Mouse (Mus musculus): ENCODE results near the gene Ccdc6. TPM values are rescaled to one million over a fixed set of nuclear protein-coding genes. Genes with fewer than 3 reads are reported as not detected.

Gene Ccdc6
- polyA plus RNA-seq, 1 experiment from 2014 or later = 15.9 TPM

Other genes starting within 250 kb of the Ccdc6 start
- 0.77 and 2.3 TPM in 2 replicates for gene Mrln, start 107.5 kb downstream of the Ccdc6 start, polyA plus RNA-seq (2015; fragmentation: Nextera tagmentation; extraction: Ambion mirVana)
- gene Slc16a9, start 148.0 kb downstream of the Ccdc6 start, polyA plus RNA-seq (2015; fragmentation: Nextera tagmentation; extraction: Ambion mirVana) = 1.9 and 2.2 TPM in 2 replicates

All from stomach, embryonic 15.5 days (tissue).